Mouse (Mus musculus) testis, adult 2 months (tissue): ENCODE results near the gene Dhrs13.

ENCODE experiments used
- CTCF ChIP-seq: fragments of 200-500 bp; IDR thresholded peaks from 2 replicates; pipeline ENCODE4 v1.5.1; 2012; ENCODE audit warnings: low read depth, mild to moderate bottlenecking, inconsistent platforms, low read length, moderate library complexity; ENCODE audit not compliant: control insufficient read depth, insufficient read depth, insufficient replicate concordance
- POLR2A ChIP-seq: fragments of 200-500 bp; IDR thresholded peaks from 2 replicates; pipeline ENCODE4 v1.6.1; 2012; ENCODE audit warnings: low read depth, mild to moderate bottlenecking, inconsistent platforms, low read length, moderate library complexity; ENCODE audit not compliant: control insufficient read depth

GRCm38 (mm10) chr11:77983191-77983936, 48.7 kb upstream of the Dhrs13 start:
- TF ChIP-seq CTCF = no peak
- no peak for TF ChIP-seq POLR2A
